Mouse (Mus musculus) ovary, adult 2 months (tissue): Measurements from ENCODE around the gene Tcaim. TPM values are rescaled to one million over a fixed set of nuclear protein-coding genes. Genes with fewer than 3 reads are reported as not detected.

Experiments used
- polyA plus RNA-seq: library from polyadenylated mRNA; depleted of rRNA; stranded (reverse); fragments of >200 nt; gene quantifications from 2 replicates; pipeline ENCODE4 v1.2.3, GENCODE M21; 2012; rRNA removed

Gene Tcaim
- 2.6 and 3.0 TPM in 2 replicates for polyA plus RNA-seq

DNA sequence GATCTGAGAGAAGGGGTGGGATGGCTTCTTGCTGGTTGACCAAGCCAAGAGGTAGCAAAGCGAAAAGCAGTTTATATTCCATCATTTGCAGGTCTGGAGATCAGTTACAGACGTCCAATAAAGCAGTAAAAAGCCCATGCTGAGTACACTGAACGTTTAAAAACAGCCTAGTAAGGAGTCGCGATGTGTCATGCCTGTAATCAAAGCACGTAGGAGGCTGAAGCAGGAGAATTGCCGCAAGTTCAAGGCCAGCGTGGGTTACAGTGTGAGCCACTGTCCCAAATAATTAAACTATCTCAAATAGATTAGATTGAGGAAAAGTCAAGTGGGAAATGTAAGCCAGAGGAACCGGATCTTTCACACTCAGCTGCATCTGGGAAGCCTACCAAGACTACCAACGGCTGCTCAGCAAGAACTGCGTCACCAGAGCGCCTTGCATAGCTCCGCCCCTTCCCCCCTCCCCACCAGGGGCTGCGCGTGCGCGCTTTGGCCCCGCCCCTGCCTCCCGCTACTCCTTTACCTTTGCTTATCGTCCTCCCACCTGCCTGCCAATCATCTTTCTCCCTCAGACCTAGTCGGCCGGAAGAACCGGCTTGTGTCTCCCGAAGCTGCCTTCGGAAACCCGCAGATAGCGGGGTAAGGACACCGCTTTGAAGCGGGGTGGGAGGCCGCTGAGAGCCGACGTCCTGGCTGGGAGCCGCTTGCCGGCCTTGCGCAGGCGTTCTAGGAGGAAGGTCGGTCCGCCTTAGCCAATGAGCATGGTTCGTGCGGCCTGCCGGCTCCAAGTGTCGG is at the start of gene Tcaim:
Tcaim (plus strand) TSS at position 487 of the 792 bp plus-strand sequence.

DNA sequence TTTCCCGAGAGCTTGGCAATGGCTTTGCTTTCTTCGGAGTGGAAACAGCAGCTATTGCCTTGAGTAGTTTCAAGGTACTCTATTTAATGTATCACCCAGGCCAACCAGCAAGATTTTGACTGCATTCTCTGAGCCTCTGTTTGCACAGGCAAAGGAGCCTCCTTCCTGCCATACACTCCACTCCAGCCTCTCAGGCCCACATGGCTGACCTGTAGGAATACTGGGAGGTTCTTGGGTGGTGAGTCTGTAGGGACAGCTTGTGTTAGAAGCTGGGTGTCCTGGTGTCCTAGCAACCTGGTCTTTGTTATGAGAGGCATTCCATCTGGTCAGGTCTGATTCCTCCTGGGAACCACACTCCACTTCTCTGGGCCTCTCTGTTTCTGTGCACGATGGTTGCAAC is 38.4 kb downstream of the Tcaim start, which contains the start of gene Gm35549:
Gm35549 (minus strand) TSS at position 276 of the 400 bp plus-strand sequence.

DNA sequence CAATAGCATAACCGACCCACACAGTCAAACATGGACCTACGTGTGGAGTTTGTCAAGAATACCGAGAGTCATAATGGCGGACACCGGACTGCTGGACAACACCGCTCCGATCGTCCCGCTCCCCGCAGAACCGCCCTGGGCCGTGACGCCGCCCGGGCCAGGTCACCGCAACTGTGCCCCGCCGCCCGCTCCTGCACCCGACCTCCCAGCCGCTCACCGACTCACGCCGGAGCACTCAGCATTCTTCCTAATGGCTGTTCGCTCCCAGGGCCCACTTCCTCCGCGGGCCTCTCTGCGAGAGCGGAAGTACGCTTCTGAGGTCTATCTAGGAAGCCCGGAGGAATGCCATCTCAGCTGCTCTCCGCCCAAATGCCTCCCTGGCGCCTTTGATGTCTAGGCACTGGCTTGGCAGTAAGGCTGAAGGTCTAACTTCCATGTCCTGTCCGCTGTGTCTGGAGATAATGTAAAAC is 60.4 kb downstream of the Tcaim start, which contains the start of gene Zfp445:
Zfp445 (minus strand) TSS at position 310 of the 470 bp plus-strand sequence.

DNA sequence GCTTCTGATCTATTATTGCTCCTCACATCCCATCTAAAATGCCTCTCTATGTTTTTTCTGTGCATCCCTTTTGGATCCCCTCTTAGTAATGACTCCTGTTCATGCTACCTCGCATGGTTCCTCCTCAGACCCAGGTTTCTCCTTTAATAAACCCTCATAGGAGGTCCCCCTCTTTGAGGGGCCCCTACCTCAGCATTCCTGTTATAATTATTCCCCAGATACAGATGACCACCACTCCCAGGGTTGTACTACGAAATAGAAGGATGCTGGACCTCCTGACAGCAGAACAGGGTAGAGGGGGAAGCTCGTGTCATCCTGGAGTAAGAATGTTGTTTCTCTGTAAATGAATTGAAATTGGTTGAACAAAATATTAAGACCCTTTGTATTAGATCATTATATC is 80.0 kb downstream of the Tcaim start, which contains the start of gene Zkscan7:
Zkscan7 (plus strand) TSS at position 301 of the 400 bp plus-strand sequence.

Other genes starting within 250 kb of the Tcaim start
- 0.24 TPM in 1 of 2 replicates, not detected in the other for gene Topaz1, start 58.2 kb upstream of the Tcaim start, polyA plus RNA-seq
- not detected in 2 replicates for gene Gm35549, start 38.5 kb downstream of the Tcaim start, polyA plus RNA-seq
- gene Zfp445, start 60.5 kb downstream of the Tcaim start, polyA plus RNA-seq = 29.6 and 29.7 TPM in 2 replicates
- 3.1 and 3.9 TPM in 2 replicates for gene Zkscan7, start 80.1 kb downstream of the Tcaim start, polyA plus RNA-seq
- gene Zfp105, start 117.5 kb downstream of the Tcaim start, polyA plus RNA-seq = 1.8 and 1.9 TPM in 2 replicates
- 1.3 and 1.5 TPM in 2 replicates for gene 1110059G10Rik, start 145.5 kb downstream of the Tcaim start, polyA plus RNA-seq
- gene Kif15, start 145.5 kb downstream of the Tcaim start, polyA plus RNA-seq = 1.3 and 6.7 TPM in 2 replicates
- gene Tmem42, start 215.8 kb downstream of the Tcaim start, polyA plus RNA-seq = 28.2 and 34.1 TPM in 2 replicates
- gene Tgm4, start 229.2 kb downstream of the Tcaim start, polyA plus RNA-seq = 0.15 and 0.24 TPM in 2 replicates